Mouse (Mus musculus) forebrain, embryonic 10.5 days (tissue): Measurements from ENCODE around the gene Ticam1. TPM values are rescaled to one million over a fixed set of nuclear protein-coding genes. Genes with fewer than 3 reads are reported as not detected.

Experiments
- DNase-seq: peaks from one replicate; pipeline ENCODE4 v3.0.0-alpha.2; 2017; ENCODE audit warnings: low spot score; ENCODE audit errors: extremely low spot score
- H3K27ac ChIP-seq: fragments of 300-500 bp; sonication (generic); 2 replicates; pipeline ENCODE4 v1.5.1; 2016; ENCODE audit warnings: mild to moderate bottlenecking
- H3K27me3 ChIP-seq: fragments of 300-500 bp; sonication (generic); 2 replicates; pipeline ENCODE4 v1.6.1; 2016; ENCODE audit warnings: mild to moderate bottlenecking; ENCODE audit not compliant: poor library complexity, severe bottlenecking
- H3K36me3 ChIP-seq: fragments of 300-500 bp; sonication (generic); replicated peaks from 2 replicates; pipeline ENCODE4 v1.6.1; 2016; ENCODE audit warnings: mild to moderate bottlenecking, moderate library complexity
- H3K4me1 ChIP-seq: fragments of 300-500 bp; sonication (generic); 2 replicates; pipeline ENCODE4 v1.6.1; 2016
- H3K4me3 ChIP-seq: fragments of 300-500 bp; sonication (generic); 2 replicates; pipeline ENCODE4 v1.5.1; 2016; ENCODE audit warnings: mild to moderate bottlenecking, moderate library complexity
- H3K9me3 ChIP-seq: fragments of 300-500 bp; sonication (generic); 2 replicates; pipeline ENCODE4 v1.6.1; 2016; ENCODE audit warnings: mild to moderate bottlenecking, moderate library complexity
- WGBS: fragments of 180-500 bp; shearing (Covaris S2); methylation state at CpG from one replicate; pipeline ENCODE4 v1.1.7; 2016; 5-methylcytosine and 5-hydroxymethylcytosine counted together
- polyA plus RNA-seq: library from polyadenylated mRNA; unstranded; fragments of >200 nt; fragmentation: Nextera tagmentation; extraction: Ambion mirVana; gene quantifications from 2 replicates; pipeline ENCODE4 v1.2.1, GENCODE M21; 2016

Gene Ticam1
- polyA plus RNA-seq, 1 experiment from 2014 or later: 2.6 TPM

DNA sequence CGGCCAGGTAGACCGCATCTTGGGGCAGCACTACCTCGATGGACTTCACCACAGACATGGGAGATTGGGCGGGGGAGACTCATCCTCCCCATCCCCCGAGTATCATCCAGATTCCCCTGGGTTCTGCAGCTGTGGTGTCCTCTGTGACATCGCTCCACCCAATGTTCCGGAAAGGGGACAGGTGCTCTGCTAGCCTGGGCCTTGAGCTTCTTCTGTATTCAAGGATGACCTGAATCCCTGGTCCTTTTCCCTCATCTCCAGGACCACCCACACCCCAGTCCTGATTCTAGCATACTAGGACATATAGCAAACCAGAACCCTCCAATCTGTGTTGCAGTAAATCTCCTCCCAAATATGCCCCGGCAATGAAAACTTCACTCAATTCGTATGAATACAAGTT is 23.6 kb upstream of the Ticam1 start, which contains the start of gene Arrdc5:
Gene Arrdc5 (minus strand): TSS at position 101 of the 400 bp plus-strand sequence.
- WGBS: 94% methylated on average over 9 of the region's 9 CpGs

DNA sequence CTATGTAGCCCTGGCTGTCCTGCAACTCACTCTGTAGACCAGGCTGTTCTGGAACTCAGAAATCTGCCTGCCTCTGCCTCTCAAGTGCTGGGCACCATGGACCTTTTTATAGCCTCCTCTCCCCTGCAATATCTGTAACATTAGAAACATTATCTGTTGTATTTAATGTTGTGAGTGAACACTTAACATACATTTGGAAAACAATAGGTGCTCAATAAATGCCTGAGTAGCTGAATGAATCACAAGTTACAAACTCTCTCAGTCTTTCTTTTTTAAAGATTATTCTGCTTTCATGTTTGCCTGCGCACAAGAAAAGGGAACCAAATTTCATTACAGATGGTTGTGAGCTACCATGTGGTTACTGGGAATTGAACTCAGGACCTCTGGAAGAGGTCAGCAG is 21.7 kb upstream of the Ticam1 start:
- peaks cover 11% of the 10 kb centered on the region for H3K4me1 ChIP-seq
- H3K36me3 ChIP-seq: no peaks in the 10 kb centered on the region
- no peaks in the 10 kb centered on the region for H3K27me3 ChIP-seq
- no peak overlapping the region for H3K27ac ChIP-seq
- 100% methylated on average over 1 of the region's 1 CpGs for WGBS
- H3K9me3 ChIP-seq: no peaks in the 10 kb centered on the region
- H3K4me3 ChIP-seq: no peak overlapping the region
- DNase-seq: no peak

More for the DNA sequence above, 23.6 kb upstream of the Ticam1 start, which contains the start of gene Arrdc5:
- Histone ChIP-seq H3K4me1 (peaks cover 24% of the 10 kb centered on the region), H3K9me3 (no peaks in the 10 kb centered on the region), H3K4me3 (no peak within 1 kb of the TSS), H3K27me3 (no peaks in the 10 kb centered on the region), H3K36me3 (peaks cover 5% of the 10 kb centered on the region), H3K27ac (no peak within 1 kb of the TSS)
- no peak for DNase-seq

DNA sequence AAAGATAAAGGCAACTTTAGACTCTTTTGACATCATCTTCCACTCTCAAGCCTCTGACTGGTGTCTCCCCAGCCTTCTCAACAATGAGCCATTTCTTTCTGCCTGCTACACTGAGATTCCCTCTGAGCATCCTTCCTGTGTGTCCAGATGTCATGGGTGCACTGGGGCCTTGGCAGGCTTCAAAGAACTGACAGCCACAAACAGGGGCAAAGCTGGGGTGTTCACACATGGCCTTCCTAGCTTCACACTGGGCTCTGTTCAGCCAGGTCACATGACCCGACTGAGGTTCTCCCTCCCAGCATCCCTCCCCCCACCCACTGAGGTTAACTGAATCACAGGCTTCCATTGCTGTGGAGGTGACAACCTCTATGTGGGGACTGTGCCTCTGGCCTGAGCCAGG is 19.6 kb upstream of the Ticam1 start:
- no peaks in the 10 kb centered on the region for H3K9me3 ChIP-seq
- no peaks in the 10 kb centered on the region for H3K27me3 ChIP-seq
- no peak for DNase-seq
- no peak overlapping the region for H3K27ac ChIP-seq
- H3K36me3 ChIP-seq: no peaks in the 10 kb centered on the region
- WGBS: 67% methylated on average over 1 of the region's 1 CpGs
- H3K4me3 ChIP-seq: no peak overlapping the region
- peaks cover 14% of the 10 kb centered on the region for H3K4me1 ChIP-seq

DNA sequence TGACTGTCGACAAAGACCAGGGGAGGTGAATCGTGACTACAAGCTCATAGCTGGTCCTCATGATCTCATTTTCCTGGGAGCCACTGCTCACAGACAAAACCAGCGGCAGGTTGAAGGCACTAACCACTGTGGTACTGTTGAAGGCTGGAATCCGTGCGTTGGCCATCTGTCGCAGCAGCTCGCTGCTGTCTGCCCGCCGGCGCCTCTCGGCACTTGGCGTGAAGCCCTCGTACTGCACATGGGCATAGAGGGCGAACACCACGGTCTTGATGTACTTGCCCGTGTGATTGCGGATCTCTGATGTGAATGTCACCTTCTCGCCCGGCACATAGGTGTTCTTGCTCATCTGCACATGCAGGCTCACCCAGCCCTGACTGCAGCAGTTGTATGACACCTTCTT is 17.7 kb upstream of the Ticam1 start:
- Histone ChIP-seq H3K27me3 (no peaks in the 10 kb centered on the region), H3K36me3 (no peaks in the 10 kb centered on the region), H3K4me1 (peaks cover 33% of the 10 kb centered on the region), H3K4me3 (no peak overlapping the region), H3K9me3 (no peaks in the 10 kb centered on the region), H3K27ac (no peak overlapping the region)
- 90% methylated on average over 19 of the region's 19 CpGs for WGBS
- DNase-seq: no peak

DNA sequence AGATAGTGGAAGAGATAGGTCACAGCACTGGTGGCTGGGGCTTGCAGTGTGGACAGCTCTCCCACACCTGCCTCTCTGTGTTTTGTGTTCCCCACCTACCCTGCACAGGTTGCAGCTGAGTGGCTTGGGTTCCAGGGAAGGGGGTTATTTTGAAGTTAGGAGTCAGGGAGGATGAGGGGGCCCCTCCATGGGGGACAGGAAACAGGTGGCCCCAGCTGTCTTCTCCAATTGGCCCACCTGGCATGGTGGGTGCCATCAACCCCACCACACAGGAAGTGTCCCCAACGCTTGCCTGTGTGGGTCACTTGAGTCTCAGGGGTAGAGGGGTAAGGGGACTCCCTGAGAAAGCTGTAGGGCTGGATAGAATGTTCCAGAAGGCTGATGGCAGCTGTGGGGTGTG is 16.7 kb upstream of the Ticam1 start:
- WGBS: 92% methylated on average over 1 of the region's 1 CpGs
- no peaks in the 10 kb centered on the region for H3K36me3 ChIP-seq
- no peaks in the 10 kb centered on the region for H3K27me3 ChIP-seq

DNA sequence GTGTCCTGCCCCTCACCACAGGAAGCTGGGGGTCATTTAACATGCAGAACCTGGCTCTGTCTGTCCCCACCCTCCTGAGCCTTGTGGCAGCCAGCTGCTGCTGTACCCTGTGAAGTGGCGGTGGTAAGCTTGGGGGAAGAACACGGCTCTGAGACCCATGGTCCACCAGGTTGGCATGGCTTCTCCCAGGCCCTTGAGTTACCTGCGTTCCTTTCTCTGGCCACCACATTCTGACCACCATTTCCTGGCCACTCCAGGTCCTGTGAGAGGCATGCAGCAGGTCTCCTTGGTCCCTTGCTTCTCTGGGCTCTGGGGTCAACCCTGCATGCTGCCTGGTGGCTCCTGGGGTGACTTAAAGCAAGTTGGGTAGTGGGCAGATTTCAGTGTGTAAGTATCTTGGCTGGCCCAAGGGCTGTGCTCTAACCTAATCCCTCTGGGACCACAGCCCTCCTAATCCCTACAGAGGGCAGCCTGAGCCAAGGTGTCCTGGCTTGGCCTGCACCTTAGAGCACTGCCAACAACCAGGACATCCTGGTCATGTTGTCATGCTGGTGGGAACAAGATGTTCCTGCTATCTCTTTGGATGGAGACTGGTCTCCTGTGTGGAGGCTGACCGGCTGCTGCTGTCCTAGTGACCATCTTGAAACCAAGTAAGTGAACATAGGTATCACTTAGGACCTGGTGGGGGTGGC is 16.1 kb upstream of the Ticam1 start, which contains the start of gene Plin3:
Gene Plin3 (minus strand): TSS at position 343 of the 692 bp plus-strand sequence.
- H3K36me3 ChIP-seq: 0 out of 2 replicates have a peak, but pooled peaks cover 1% of the 10 kb centered on the region
- 90% methylated on average over 4 of the region's 4 CpGs for WGBS
- H3K27me3 ChIP-seq: no peaks in the 10 kb centered on the region
- H3K4me3 ChIP-seq: peak within 1 kb of the TSS; percentile 57
- H3K9me3 ChIP-seq: no peaks in the 10 kb centered on the region
- peaks cover 49% of the 10 kb centered on the region for H3K4me1 ChIP-seq
- no peak for DNase-seq
- peak within 1 kb of the TSS; percentile 92 for H3K27ac ChIP-seq

More for the DNA sequence above, 16.7 kb upstream of the Ticam1 start:
- no peak for DNase-seq
- Histone ChIP-seq H3K27ac (no peak overlapping the region), H3K4me1 (peaks cover 43% of the 10 kb centered on the region), H3K4me3 (no peak overlapping the region), H3K9me3 (no peaks in the 10 kb centered on the region)

DNA sequence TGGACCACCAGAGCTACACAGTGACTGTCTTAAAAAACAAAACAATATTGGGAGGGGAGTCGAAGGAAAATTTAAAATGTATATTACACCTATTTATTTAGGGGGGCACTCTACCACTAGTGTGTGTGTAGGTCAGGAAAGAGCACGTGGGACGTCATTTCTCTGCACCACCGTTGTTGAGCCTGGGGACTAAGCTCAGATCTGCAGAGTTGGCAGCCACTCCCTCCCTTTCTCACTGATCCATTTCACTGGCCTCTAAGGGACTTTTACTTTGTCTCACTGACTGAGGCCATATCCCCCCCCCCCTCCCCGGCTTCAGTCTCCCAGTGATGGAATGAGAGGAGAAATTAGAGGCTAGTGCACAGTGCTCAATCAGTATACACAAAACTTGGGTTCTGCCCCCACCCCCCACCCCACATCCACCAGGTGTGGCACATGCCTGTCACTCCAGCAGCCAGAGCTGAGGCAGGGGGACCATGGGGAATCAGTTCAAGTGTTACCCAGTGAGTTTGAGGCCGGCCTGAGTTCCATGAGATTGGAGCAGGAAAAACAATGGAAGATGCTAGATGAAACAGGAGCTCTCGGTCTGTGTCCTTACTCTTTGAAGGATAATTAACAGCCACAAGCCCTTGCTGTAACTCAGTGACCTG is 15.4 kb upstream of the Ticam1 start:
- peaks cover 3% of the 10 kb centered on the region for H3K36me3 ChIP-seq
- H3K4me3 ChIP-seq: peak overlapping the region; percentile 57
- 62% methylated on average over 7 of the region's 7 CpGs for WGBS
- no peak for DNase-seq
- H3K4me1 ChIP-seq: peaks cover 52% of the 10 kb centered on the region
- H3K9me3 ChIP-seq: no peaks in the 10 kb centered on the region
- H3K27ac ChIP-seq: peak overlapping the region; percentile 92
- no peaks in the 10 kb centered on the region for H3K27me3 ChIP-seq

DNA sequence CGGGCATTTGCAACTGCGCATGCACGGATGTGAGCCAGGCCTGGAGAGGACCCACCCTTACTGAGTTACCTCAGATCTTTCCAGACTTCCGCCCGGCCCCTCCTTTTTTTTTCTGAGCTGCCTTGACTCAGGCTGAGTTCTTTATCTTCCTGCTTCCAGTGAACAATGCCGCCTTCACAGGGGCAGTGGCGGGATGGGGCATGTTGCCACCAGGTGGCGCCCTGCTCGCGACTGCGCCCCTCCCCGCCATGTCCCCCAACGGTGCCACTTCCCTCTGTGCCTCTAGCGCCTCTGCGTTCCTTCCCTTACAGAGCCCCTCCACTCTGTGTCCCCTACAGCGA is 14.6 kb upstream of the Ticam1 start:
- Histone ChIP-seq H3K27me3 (no peaks in the 10 kb centered on the region), H3K27ac (peak overlapping the region; percentile 92), H3K4me3 (peak overlapping the region; percentile 57), H3K9me3 (no peaks in the 10 kb centered on the region), H3K4me1 (peaks cover 54% of the 10 kb centered on the region), H3K36me3 (peaks cover 11% of the 10 kb centered on the region)
- peak; percentile 90 for DNase-seq
- 2% methylated on average over 16 of the region's 16 CpGs for WGBS

DNA sequence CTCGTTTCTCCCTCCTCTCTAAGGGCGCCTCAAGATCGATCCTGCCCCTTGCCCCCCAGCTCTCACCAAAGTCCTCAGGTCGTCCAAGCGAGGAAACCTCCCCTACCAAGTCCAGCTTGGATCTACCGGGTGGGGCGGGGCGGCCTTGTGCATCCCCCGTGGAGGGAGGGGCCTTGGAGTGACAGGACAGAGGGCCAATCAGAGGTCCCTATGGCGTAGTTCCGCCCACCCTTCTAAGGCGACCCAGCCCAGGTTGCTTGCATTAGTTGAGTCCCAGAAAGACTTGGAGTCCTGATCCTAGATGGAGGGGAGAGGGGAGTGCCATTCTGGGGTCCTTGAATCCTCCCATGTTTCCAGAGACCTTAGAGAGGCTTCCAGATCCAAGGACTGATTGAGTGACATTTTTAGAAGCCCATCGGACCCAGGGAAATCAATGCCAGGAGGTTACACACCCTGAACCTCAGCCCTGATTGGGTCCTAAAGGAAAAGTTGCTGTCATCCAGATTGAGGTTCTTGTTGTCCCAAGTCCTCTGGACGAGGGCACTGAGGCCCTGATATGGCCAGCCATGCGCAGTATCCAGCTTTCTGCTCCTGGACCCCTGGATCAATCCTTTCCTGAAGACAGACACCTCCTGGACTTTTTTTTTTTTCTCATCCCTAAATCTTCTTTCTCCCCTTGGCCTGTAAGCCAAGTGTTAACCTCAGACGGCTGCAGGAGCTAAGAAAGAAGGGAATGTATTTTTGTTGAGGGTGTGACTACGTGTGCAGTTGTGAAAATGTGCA is 14.0 kb upstream of the Ticam1 start:
- H3K27ac ChIP-seq: peak overlapping the region; percentile 92
- H3K4me3 ChIP-seq: peak overlapping the region; percentile 57
- H3K9me3 ChIP-seq: no peaks in the 10 kb centered on the region
- DNase-seq: peak; percentile 90
- WGBS: 5% methylated on average over 17 of the region's 17 CpGs
- H3K27me3 ChIP-seq: no peaks in the 10 kb centered on the region
- H3K36me3 ChIP-seq: peaks cover 17% of the 10 kb centered on the region
- H3K4me1 ChIP-seq: peaks cover 54% of the 10 kb centered on the region

DNA sequence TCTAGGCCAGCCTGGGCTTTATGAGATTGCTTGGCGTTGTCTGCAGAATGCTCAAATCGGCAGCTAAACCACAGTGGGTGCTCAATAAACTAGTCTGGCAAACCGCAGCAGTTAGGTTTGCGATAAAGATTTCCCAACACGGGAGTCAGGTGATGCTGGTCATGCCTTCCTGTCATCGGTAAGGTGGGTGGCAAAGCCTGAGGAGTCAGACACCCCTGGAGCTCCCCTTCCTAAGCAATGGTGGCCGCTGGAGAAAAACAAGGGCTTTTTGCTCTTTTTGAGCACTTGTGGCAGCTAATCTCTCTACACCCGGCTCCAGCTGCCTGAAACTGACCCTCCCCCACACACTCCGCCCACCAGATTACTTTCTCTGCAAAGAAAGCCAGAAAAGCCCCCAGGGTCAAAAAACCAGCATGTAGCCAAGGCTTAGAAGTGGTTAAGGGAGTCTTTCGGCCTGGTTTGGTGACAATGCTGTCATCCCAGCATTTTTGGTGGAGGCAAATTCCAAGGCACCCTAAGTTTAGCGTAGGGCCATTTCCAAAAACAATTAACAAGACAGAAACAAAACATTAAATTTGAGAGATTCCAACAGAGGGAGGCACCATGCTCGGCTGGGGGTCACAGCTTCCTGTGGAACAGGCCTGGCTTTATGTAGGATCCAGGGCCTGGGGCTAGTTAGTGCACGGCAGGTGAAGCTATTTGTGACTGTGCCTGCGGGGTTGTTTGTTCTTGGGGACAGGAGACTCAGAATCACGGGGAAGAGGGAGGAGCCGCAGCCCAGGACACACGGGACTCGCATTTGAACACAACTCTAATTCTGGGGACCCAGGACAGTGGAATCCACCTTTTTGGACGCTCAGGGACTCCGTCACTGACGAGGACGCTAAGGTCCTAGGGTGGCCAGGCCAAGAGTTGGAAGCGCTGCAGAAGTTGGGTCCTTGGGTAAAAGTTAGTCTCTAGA is 13.1 kb upstream of the Ticam1 start:
- Histone ChIP-seq H3K4me1 (peaks cover 54% of the 10 kb centered on the region), H3K27me3 (no peaks in the 10 kb centered on the region), H3K36me3 (peaks cover 26% of the 10 kb centered on the region), H3K9me3 (no peaks in the 10 kb centered on the region), H3K4me3 (peak overlapping the region; percentile 57), H3K27ac (peak overlapping the region; percentile 92)
- DNase-seq: peak; percentile 83
- WGBS: under 1% methylated on average over 23 of the region's 23 CpGs

DNA sequence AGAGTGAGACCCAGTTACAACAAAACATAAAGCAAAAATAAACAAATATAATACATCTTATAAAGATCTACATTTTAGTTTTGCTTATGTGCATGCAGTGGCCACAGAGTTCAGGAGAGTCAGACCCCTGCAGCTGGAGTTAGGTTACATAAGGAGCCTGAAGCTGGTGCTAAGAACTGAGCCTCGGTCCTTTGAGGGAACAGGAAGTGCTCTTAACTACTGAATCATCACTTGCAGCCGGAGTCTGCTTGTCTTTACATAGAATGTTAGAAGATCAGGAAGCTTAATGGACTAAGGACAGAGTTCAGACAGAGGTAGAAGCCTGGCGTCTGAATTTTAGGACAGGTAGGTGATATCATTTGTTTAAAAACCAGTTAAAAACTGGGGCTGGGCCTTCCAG is 12.3 kb upstream of the Ticam1 start:
- Histone ChIP-seq H3K27ac (peak overlapping the region; percentile 92), H3K36me3 (peaks cover 34% of the 10 kb centered on the region), H3K27me3 (no peaks in the 10 kb centered on the region), H3K9me3 (no peaks in the 10 kb centered on the region), H3K4me3 (peak overlapping the region; percentile 57), H3K4me1 (peaks cover 54% of the 10 kb centered on the region)
- WGBS: 40% methylated on average over 3 of the region's 3 CpGs
- no peak for DNase-seq

DNA sequence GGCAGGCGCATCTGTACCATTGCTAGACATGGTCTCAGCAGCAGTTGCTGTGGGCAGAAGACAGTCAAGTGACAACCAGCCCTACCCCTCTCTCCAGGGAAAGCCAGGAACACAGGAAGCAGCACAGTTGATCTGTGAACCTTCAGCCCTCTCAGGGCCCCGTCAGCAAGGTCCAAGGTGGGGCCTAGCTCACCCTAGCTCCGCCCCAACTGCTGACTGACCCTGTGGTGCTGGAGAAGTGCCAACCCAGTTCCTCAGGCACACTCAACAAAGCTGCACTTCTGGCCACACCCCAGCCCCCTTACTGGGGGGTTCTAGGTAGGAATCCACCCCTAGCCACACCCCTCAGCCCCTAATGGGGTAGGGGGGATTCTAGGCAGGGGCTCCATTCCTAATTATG is 11.2 kb upstream of the Ticam1 start:
- no peak for DNase-seq
- Histone ChIP-seq H3K9me3 (no peaks in the 10 kb centered on the region), H3K36me3 (peaks cover 43% of the 10 kb centered on the region), H3K27me3 (no peaks in the 10 kb centered on the region), H3K27ac (peak overlapping the region; percentile 92), H3K4me1 (peaks cover 54% of the 10 kb centered on the region), H3K4me3 (peak overlapping the region; percentile 57; the same call in 1 of the 2 replicates)
- 62% methylated on average over 3 of the region's 3 CpGs for WGBS
